Mouse (Mus musculus): ENCODE data around the gene Upf2. TPM values are rescaled to one million over a fixed set of nuclear protein-coding genes. Genes with fewer than 3 reads are reported as not detected.

The Upf2 gene
- total RNA-seq, 2 experiments from 2014 or later, result 19.4 to 20.5 TPM

Other genes starting within 250 kb of the Upf2 start
- 1 to 10 TPM; 3.9 to 4.8 TPM for gene Camk1d, start 237.0 kb upstream of the Upf2 start, total RNA-seq (2021)
- gene Nudt5, start 106.5 kb upstream of the Upf2 start, total RNA-seq (2021), result 10 to 100 TPM; 12.5 to 14.1 TPM
- gene Cdc123, start 106.3 kb upstream of the Upf2 start, total RNA-seq (2021), result 10 to 100 TPM; 90.1 to 98.7 TPM
- gene Gm13199, start 88.5 kb upstream of the Upf2 start, total RNA-seq (2021), result not detected
- 10 to 100 TPM; 10.2 to 11.0 TPM for gene Sec61a2, start 56.0 kb upstream of the Upf2 start, total RNA-seq (2021)
- gene Dhtkd1, start 8.7 kb upstream of the Upf2 start, total RNA-seq (2021), result 1 to 10 TPM; 4.2 to 5.1 TPM
- gene Proser2, start 178.7 kb downstream of the Upf2 start, total RNA-seq (2021), result 10 to 100 TPM; 20.2 to 24.3 TPM

Measured in heart, adult 18-20 months (tissue).